Mouse (Mus musculus) liver, adult 2 months (tissue): ENCODE data around the gene Ubr4. TPM values are rescaled to one million over a fixed set of nuclear protein-coding genes. Genes with fewer than 3 reads are reported as not detected.
A peak's percentile ranks its signal among the peaks of the same experiment; 100 is the strongest.

Experiments used
- DNase-seq: peaks from one replicate; pipeline ENCODE4 v3.0.0-alpha.2; 2011; ENCODE audit warnings: low read depth, low spot score; ENCODE audit errors: extremely low read depth
- H3K27ac ChIP-seq: fragments of 200-500 bp; replicated peaks from 2 replicates; pipeline ENCODE4 v1.5.1; 2012; ENCODE audit warnings: low read depth, mild to moderate bottlenecking, control low read depth, inconsistent platforms, low read length; ENCODE audit not compliant: insufficient read depth
- H3K27me3 ChIP-seq: fragments of 200-500 bp; 2 replicates; pipeline ENCODE4 v1.6.1; 2012; ENCODE audit warnings: mild to moderate bottlenecking, moderate library complexity, low read length, inconsistent platforms; ENCODE audit not compliant: control insufficient read depth, insufficient read depth
- H3K36me3 ChIP-seq: fragments of 200-500 bp; 2 replicates; pipeline ENCODE4 v1.6.1; 2012; ENCODE audit warnings: low read length, inconsistent platforms; ENCODE audit not compliant: control insufficient read depth, insufficient read depth
- H3K4me1 ChIP-seq: fragments of 200-500 bp; 2 replicates; pipeline ENCODE4 v1.6.1; 2011; ENCODE audit warnings: low read length; ENCODE audit not compliant: control insufficient read depth, insufficient read depth
- H3K4me3 ChIP-seq: fragments of 200-500 bp; 2 replicates; pipeline ENCODE4 v1.5.1; 2011; ENCODE audit warnings: low read depth, mild to moderate bottlenecking, control low read depth, low read length, moderate library complexity; ENCODE audit not compliant: insufficient read depth
- H3K79me2 ChIP-seq: fragments of 200-500 bp; 2 replicates; pipeline ENCODE4 v1.6.1; 2012; ENCODE audit warnings: inconsistent platforms, mild to moderate bottlenecking, low read length, moderate library complexity; ENCODE audit not compliant: control insufficient read depth, insufficient read depth
- H3K9ac ChIP-seq: fragments of 200-500 bp; 2 replicates; pipeline ENCODE4 v1.6.1; 2012; ENCODE audit warnings: low read depth, mild to moderate bottlenecking, control low read depth, inconsistent platforms, low read length
- CTCF ChIP-seq: fragments of 200-500 bp; IDR thresholded peaks from 2 replicates; pipeline ENCODE4 v1.5.1; 2011; ENCODE audit warnings: low read depth, low read length, control low read depth
- POLR2A ChIP-seq: fragments of 200-500 bp; IDR thresholded peaks from 2 replicates; pipeline ENCODE4 v1.6.1; 2011; ENCODE audit warnings: low read length, control low read depth; ENCODE audit not compliant: insufficient read depth; ENCODE audit errors: extremely low read depth
- WGBS: fragments of 180-500 bp; shearing (Covaris S2); methylation state at CpG from one replicate; pipeline ENCODE4 v1.1.7; 2018; 5-methylcytosine and 5-hydroxymethylcytosine counted together
- polyA plus RNA-seq: library from polyadenylated mRNA; depleted of rRNA; stranded (reverse); fragments of >200 nt; gene quantifications from 2 replicates; pipeline ENCODE4 v1.2.3, GENCODE M21; 2012
- total RNA-seq: library from RNA; depleted of rRNA; stranded (reverse); fragments of >200 nt; gene quantifications from 2 replicates; pipeline ENCODE4 v1.2.3, GENCODE M21; 2014

The Ubr4 gene
- total and polyA plus RNA-seq, 2 experiments, result 56.7 to 149 TPM

DNA sequence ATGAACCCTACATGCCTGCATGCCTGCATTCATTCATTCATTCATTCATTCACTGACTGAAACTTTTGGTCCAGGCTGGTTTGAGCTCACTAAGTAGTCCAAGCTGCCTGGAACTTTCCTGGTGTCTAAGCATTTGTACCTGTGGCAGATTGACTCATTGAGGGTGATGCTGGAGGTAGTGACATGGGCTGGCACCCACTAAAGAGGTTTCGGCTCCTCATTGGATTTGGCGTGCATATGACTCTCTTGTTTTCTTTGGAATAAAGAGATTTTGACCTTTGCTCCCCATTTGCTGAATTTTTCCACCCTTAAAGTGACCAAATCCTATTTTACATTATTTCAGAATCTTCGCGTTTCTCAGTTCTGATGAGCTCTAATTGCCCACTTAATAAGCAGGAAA lies 37.1 kb downstream of the Ubr4 start:
- Histone ChIP-seq H3K9ac (no peak overlapping the region; the same call in 1 of the 2 replicates), H3K27me3 (no peaks in the 10 kb centered on the region), H3K4me1 (peaks cover 33% of the 10 kb centered on the region), H3K27ac (peak overlapping the region; percentile 80), H3K79me2 (peaks cover 22% of the 10 kb centered on the region), H3K36me3 (peaks cover 31% of the 10 kb centered on the region), H3K4me3 (no peak overlapping the region)
- TF ChIP-seq POLR2A (no peak), CTCF (no peak)
- 23% methylated on average over 4 of the region's 4 CpGs for WGBS
- peak; percentile 95 for DNase-seq

DNA sequence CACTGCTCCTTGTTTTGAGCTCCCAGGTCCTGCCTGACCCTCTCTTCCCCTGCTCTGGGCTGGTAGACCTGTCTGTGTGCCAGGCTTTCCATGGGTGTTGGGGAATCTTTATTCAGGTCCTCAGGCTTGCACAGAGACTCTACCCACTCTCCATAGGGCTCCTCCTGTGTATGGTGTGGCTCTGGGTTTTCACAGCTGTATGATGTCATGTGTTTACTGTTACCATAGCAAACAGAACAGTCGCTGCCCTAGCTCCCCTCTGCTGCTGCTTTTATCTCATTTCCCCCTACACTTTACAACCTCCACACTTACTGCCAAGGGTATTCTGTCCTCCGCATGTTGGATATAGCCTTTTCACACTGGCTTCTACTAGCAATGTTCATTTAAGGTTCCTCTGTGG lies 43.0 kb downstream of the Ubr4 start:
- 46% methylated on average over 2 of the region's 2 CpGs for WGBS
- no peaks in the 10 kb centered on the region for H3K27me3 ChIP-seq

DNA sequence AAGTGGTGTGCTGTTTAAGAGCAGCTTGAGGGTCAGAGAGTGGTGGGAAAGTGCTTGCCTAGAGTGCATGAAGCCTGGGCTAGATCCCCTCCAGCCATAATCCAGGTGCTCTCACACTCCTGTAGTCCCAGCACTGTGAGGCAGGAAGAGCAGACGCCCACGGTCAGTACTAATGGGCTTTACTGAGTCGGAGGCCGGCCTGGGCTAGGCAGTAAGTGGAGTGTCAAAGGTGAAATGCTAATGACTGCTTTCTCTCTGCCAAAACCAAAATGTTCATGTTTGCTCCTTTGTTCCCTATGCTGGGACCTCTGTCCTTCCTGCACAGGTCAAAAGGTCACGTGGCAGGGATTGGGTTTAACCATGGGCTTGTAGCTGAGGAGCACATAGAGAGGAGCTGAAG lies 48.1 kb downstream of the Ubr4 start:
- H3K36me3 ChIP-seq, result peaks cover 65% of the 10 kb centered on the region
- 0 out of 2 replicates have a peak overlapping the region, but pooled peaks have one; percentile 9 for H3K27ac ChIP-seq
- H3K79me2 ChIP-seq, result peaks cover 4% of the 10 kb centered on the region; the same call in 1 of the 2 replicates
- no peak overlapping the region for H3K9ac ChIP-seq
- H3K4me1 ChIP-seq, result peaks cover 8% of the 10 kb centered on the region
- H3K27me3 ChIP-seq, result no peaks in the 10 kb centered on the region
- WGBS, result 10% methylated on average over 5 of the region's 5 CpGs
- H3K4me3 ChIP-seq, result no peak overlapping the region
- peak; percentile 84 for DNase-seq
- TF ChIP-seq CTCF (no peak), POLR2A (no peak)

More for the DNA sequence above, 43.0 kb downstream of the Ubr4 start:
- H3K4me1 ChIP-seq, result peaks cover 7% of the 10 kb centered on the region
- no peak overlapping the region for H3K4me3 ChIP-seq
- H3K36me3 ChIP-seq, result peaks cover 73% of the 10 kb centered on the region
- H3K9ac ChIP-seq, result no peak overlapping the region
- no peak for TF ChIP-seq POLR2A
- H3K27ac ChIP-seq, result no peak overlapping the region
- H3K79me2 ChIP-seq, result peaks cover 12% of the 10 kb centered on the region
- DNase-seq, result no peak

DNA sequence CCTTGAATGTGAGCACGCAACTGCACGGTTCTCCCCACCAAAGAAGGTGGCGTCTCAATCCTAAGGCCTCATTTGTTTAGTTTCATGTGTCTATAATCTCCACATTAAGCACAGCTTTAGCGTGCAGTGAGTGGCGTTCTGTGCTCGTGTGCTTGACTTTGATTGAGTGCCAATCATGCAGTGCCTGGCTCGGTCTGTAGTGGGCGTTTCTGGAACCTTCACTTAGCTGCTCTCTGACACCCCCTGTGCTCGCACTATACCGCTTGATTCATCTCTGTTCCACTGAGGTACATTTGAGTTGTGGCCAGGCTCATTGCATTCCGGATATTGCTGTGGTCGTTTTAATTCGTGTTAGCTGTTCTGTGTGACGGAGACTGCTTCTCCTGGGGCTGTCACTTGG lies 50.8 kb downstream of the Ubr4 start:
- Histone ChIP-seq H3K27me3 (no peaks in the 10 kb centered on the region), H3K79me2 (peaks cover 4% of the 10 kb centered on the region; the same call in 1 of the 2 replicates), H3K9ac (no peak overlapping the region), H3K27ac (no peak overlapping the region), H3K36me3 (peaks cover 70% of the 10 kb centered on the region), H3K4me3 (no peak overlapping the region), H3K4me1 (peaks cover 8% of the 10 kb centered on the region)
- WGBS, result 84% methylated on average over 14 of the region's 14 CpGs
- TF ChIP-seq POLR2A, result no peak
- no peak for DNase-seq

DNA sequence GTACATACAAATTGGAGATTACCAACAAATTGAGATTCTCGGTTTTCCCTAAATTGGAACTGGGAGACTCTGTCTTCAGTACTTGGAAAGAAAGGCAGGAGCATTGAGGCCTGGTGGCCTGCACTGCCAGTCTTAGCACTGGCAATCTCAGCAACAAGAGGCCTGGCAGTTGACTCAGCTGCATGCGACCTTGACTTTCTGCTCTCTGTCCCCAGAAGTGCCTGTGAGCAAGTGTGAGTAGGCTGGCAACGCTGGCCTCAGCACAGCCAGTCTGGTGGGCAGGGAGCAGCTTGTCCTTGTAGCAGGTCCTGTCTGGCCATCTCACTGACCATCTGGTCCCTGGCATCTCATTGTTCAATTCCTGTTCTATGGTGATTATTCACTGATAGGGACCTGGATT lies 58.9 kb downstream of the Ubr4 start:
- no peak for DNase-seq
- no peak overlapping the region for H3K27ac ChIP-seq
- no peaks in the 10 kb centered on the region for H3K4me1 ChIP-seq
- 73% methylated on average over 3 of the region's 3 CpGs for WGBS
- no peak overlapping the region for H3K4me3 ChIP-seq
- no peaks in the 10 kb centered on the region; the same call in 1 of the 2 replicates for H3K79me2 ChIP-seq
- no peak overlapping the region for H3K9ac ChIP-seq
- H3K27me3 ChIP-seq, result no peaks in the 10 kb centered on the region
- TF ChIP-seq POLR2A, result no peak
- no peak for TF ChIP-seq CTCF
- peaks cover 84% of the 10 kb centered on the region for H3K36me3 ChIP-seq

DNA sequence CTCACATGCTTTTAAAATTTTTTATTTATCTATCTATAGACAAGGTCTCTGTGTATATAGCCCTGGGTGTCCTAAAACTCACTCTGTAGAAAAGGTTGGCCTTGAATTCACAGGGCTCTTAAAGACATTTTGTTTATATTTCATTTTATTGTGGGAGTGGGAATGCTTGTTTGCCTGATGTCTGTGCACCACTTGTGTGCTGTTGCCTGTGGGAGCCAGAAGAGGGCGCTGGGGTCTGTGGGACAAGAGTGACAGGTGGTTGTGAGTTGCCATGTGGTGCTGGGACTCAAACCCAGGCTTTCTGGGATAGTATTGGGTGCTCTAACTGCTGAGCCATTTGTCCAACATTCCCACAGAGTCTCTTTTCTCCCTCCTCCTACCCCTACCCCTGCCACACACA lies 65.5 kb downstream of the Ubr4 start:
- no peaks in the 10 kb centered on the region for H3K4me1 ChIP-seq
- no peaks in the 10 kb centered on the region for H3K27me3 ChIP-seq
- H3K36me3 ChIP-seq, result peaks cover 74% of the 10 kb centered on the region
- TF ChIP-seq CTCF (peak; percentile 37), POLR2A (no peak)
- no peak for DNase-seq
- no peak overlapping the region for H3K9ac ChIP-seq
- H3K79me2 ChIP-seq, result no peaks in the 10 kb centered on the region
- 74% methylated on average over 1 of the region's 1 CpGs for WGBS
- no peak overlapping the region for H3K27ac ChIP-seq
- H3K4me3 ChIP-seq, result no peak overlapping the region
